Mouse (Mus musculus) limb, embryonic 11.5 days (tissue): ENCODE results near the gene Scyl3. TPM values are rescaled to one million over a fixed set of nuclear protein-coding genes. Genes with fewer than 3 reads are reported as not detected.
A peak's percentile ranks its signal among the peaks of the same experiment; 100 is the strongest.

Experiments
- ATAC-seq: fragments of 200-750 bp; cut with Nextera tagmentation; 2 replicates; pipeline ENCODE4 v1.8.0; 2017; ENCODE audit warnings: low read depth; ENCODE audit not compliant: insufficient number of reproducible peaks, low FRiP score, low TSS enrichment
- DNase-seq: peaks from one replicate; pipeline ENCODE4 v3.0.0-alpha.2; 2015; ENCODE audit warnings: low spot score
- H3K27ac ChIP-seq: fragments of 300-500 bp; sonication (generic); replicated peaks from 2 replicates; pipeline ENCODE4 v1.5.1; 2014; ENCODE audit warnings: low read depth, mild to moderate bottlenecking, low read length
- H3K27me3 ChIP-seq: fragments of 300-500 bp; sonication (generic); 2 replicates; pipeline ENCODE4 v1.6.1; 2014; ENCODE audit warnings: mild to moderate bottlenecking, low read length, mixed read lengths; ENCODE audit not compliant: control insufficient read depth, insufficient read depth
- H3K36me3 ChIP-seq: fragments of 300-500 bp; sonication (generic); 2 replicates; pipeline ENCODE4 v1.6.1; 2014; ENCODE audit warnings: mild to moderate bottlenecking, low read length, moderate library complexity, mixed read lengths; ENCODE audit not compliant: control insufficient read depth, insufficient read depth
- H3K4me1 ChIP-seq: fragments of 300-500 bp; sonication (generic); 2 replicates; pipeline ENCODE4 v1.6.1; 2014; ENCODE audit warnings: low read length, mixed read lengths; ENCODE audit not compliant: control insufficient read depth, insufficient read depth
- H3K4me2 ChIP-seq: fragments of 300-500 bp; sonication (generic); 2 replicates; pipeline ENCODE4 v1.6.1; 2014; ENCODE audit warnings: low read depth, mild to moderate bottlenecking, moderate library complexity; ENCODE audit not compliant: severe bottlenecking
- H3K4me3 ChIP-seq: fragments of 300-500 bp; sonication (generic); 2 replicates; pipeline ENCODE4 v1.5.1; 2014; ENCODE audit warnings: low read depth, low read length
- H3K9ac ChIP-seq: fragments of 300-500 bp; sonication (generic); 2 replicates; pipeline ENCODE4 v1.6.1; 2014; ENCODE audit warnings: mild to moderate bottlenecking, low read length
- H3K9me3 ChIP-seq: fragments of 300-500 bp; sonication (generic); 2 replicates; pipeline ENCODE4 v1.6.1; 2016; ENCODE audit warnings: low read length; ENCODE audit not compliant: control insufficient read depth
- WGBS: fragments of 180-500 bp; shearing (Covaris S2); extraction: QIAGEN DNeasy Blood & Tissue Kit; methylation state at CpG from one replicate; pipeline ENCODE4 v1.1.7; 2014; 5-methylcytosine and 5-hydroxymethylcytosine counted together
- polyA plus RNA-seq: library from polyadenylated mRNA; unstranded; fragments of >200 nt; fragmentation: Nextera tagmentation; extraction: Ambion mirVana; gene quantifications from 2 replicates; pipeline ENCODE4 v1.2.1, GENCODE M21; 2014

The Scyl3 gene
- polyA plus RNA-seq: 19.9 and 24.2 TPM in 2 replicates

DNA sequence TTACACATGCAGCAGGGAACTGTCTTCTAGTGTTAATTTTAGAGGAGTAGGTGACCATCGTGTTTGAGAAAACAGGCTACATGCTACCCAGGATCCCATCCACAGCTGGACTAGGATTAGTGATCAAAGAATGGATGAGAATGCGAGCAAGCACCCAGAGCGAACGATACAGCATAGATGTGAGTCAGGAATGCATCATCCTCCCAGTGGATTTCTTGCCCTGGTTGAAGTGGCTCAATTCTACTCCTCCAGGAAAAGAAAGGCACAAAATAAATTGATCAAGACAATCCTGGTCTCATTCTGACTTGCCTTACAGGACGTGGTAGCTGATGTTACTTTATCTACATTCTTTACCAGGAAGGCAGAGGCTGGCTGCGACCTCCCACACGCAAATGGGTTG is at the start of gene Scyl3:
Scyl3 (plus strand) TSS at position 255 of the 400 bp plus-strand sequence.
- 72% methylated on average over 7 of the region's 7 CpGs for WGBS

DNA sequence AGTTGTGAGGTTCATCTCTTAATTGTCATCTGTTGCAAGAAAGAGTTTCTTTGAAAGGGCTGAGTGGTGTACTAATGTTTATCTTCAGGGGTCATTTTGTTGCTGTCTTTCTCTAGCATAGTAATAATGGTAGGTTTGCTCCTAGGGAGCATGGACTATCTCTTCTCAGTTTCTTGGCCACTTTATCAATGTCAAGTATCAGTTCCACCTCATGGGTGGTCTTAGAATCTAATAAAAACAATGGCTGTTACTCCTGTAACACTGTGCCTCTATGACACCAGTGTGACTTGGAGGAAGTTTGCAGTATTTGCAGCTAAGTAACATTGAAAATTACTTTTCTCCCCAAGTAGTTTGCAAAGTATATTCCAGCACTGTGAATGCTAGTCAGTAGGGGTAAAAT is 39.3 kb upstream of the Scyl3 start:
- no peak for ATAC-seq
- Histone ChIP-seq H3K4me1 (peaks cover 7% of the 10 kb centered on the region; the same call in 1 of the 2 replicates), H3K9me3 (no peaks in the 10 kb centered on the region), H3K9ac (no peak overlapping the region), H3K4me2 (no peak overlapping the region), H3K36me3 (no peaks in the 10 kb centered on the region), H3K27me3 (no peaks in the 10 kb centered on the region), H3K4me3 (no peak overlapping the region), H3K27ac (no peak overlapping the region)
- DNase-seq: no peak

More for the DNA sequence above, at the start of gene Scyl3:
- no peak for DNase-seq
- peaks cover 12% of the 10 kb centered on the region for H3K4me1 ChIP-seq
- peak within 1 kb of the TSS; percentile 95 for H3K9ac ChIP-seq
- peak within 1 kb of the TSS; percentile 72 for H3K4me2 ChIP-seq
- H3K27ac ChIP-seq: no peak within 1 kb of the TSS
- peak within 1 kb of the TSS; percentile 95 for H3K4me3 ChIP-seq
- ATAC-seq: no peak
- no peaks in the 10 kb centered on the region for H3K9me3 ChIP-seq
- H3K27me3 ChIP-seq: no peaks in the 10 kb centered on the region
- H3K36me3 ChIP-seq: no peaks in the 10 kb centered on the region

GRCm38 (mm10) chr1:163893294-163893693 is 35.6 kb upstream of the Scyl3 start:
- no peaks in the 10 kb centered on the region for H3K27me3 ChIP-seq
- peaks cover 22% of the 10 kb centered on the region; the same call in 1 of the 2 replicates for H3K4me1 ChIP-seq
- H3K9ac ChIP-seq: no peak overlapping the region
- no peaks in the 10 kb centered on the region for H3K36me3 ChIP-seq
- DNase-seq (no peak), ATAC-seq (no peak)
- WGBS: 46% methylated on average over 5 of the region's 5 CpGs
- no peak overlapping the region for H3K4me2 ChIP-seq
- H3K27ac ChIP-seq: no peak overlapping the region
- no peaks in the 10 kb centered on the region for H3K9me3 ChIP-seq
- no peak overlapping the region for H3K4me3 ChIP-seq

DNA sequence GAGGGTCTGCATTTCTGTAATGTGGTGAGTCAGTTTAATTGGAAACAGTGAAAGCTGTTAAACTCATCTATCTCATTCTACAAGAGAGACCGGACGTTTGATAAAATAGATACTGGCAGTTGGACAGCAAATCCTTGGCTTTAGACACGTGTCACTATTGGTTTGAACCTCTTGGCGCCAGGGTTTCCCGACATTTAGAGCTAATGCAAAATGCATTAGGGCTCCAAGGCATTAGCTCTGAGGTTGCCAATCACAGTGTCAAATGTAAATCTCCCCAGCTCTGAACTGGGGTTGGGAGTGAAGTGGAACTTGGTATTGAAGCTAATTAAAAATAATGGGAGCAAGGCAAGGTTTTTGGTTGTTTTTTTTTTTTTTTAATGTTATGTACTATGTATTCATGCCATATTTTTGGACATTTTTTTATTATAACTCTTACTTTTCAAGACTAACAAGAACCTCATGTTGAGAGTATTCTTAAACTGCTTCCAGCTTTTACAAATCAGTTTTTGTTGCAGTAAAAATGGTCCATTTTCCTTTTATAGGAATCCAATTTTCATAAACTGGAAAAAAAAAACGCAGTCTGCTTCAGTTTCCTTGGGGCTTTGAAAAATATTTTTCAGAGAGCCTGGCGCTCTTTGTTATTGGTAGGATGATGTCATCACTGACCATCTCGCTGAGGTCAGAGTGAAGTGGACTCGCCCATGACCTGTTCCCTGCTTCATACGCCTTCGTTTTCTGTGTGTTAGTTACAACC is 34.9 kb upstream of the Scyl3 start:
- Histone ChIP-seq H3K4me3 (no peak overlapping the region), H3K27me3 (no peaks in the 10 kb centered on the region), H3K27ac (no peak overlapping the region), H3K9ac (no peak overlapping the region), H3K4me2 (no peak overlapping the region), H3K4me1 (peaks cover 25% of the 10 kb centered on the region; the same call in 1 of the 2 replicates), H3K9me3 (no peaks in the 10 kb centered on the region), H3K36me3 (no peaks in the 10 kb centered on the region)
- 53% methylated on average over 11 of the region's 11 CpGs for WGBS
- ATAC-seq (no peak), DNase-seq (no peak)

DNA sequence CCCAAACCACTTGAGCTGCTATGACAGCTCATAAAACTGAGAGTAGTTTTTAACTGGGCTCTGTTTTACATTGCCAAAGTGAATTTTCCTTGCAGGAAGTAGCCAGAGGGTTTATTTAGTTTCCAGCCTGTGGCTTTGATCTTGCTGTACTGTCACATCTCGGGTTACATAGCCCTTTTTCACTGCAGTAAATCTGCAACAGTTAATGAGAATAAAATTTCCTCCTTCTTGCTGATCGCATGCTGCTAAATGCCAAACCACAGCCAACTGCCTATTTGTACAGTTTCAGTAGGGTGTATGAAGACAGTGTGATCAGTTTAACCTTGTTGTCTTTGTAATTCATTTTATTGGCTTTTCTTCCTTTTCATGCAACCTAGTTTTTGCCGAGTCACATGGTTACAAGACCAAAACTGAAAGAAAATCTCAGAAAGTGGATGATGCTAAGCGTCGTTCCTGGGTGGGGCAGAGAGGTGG is 30.6 kb upstream of the Scyl3 start:
- peak; percentile 86 for ATAC-seq
- no peaks in the 10 kb centered on the region for H3K27me3 ChIP-seq
- H3K4me2 ChIP-seq: no peak overlapping the region
- DNase-seq: peak; percentile 62
- H3K36me3 ChIP-seq: no peaks in the 10 kb centered on the region
- no peak overlapping the region for H3K4me3 ChIP-seq
- peaks cover 29% of the 10 kb centered on the region; the same call in 1 of the 2 replicates for H3K4me1 ChIP-seq
- H3K9ac ChIP-seq: no peak overlapping the region
- 6% methylated on average over 5 of the region's 5 CpGs for WGBS
- H3K27ac ChIP-seq: peak overlapping the region; percentile 67; the same call in 1 of the 2 replicates
- H3K9me3 ChIP-seq: no peaks in the 10 kb centered on the region

DNA sequence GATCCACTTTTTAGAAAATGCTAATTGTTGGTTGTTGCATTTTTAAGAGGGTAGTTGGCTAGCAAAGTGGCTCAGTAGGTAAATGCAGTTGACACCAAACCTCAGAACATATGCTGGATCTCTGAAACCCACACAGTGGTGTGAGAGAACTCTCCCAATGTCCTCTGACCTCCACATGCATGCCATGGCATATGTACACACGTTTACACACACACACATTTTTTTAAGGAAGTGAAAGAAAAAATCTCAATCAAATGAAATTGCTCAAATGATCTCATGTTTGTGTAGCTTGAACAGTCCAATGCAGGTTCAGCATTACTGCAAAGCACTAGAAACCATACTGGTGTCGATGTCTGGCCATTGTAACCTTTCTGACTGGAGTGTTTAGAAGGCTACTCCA is 29.3 kb upstream of the Scyl3 start:
- no peaks in the 10 kb centered on the region for H3K27me3 ChIP-seq
- 86% methylated on average over 2 of the region's 2 CpGs for WGBS
- peaks cover 23% of the 10 kb centered on the region; the same call in 1 of the 2 replicates for H3K4me1 ChIP-seq
- no peak overlapping the region for H3K9ac ChIP-seq
- H3K27ac ChIP-seq: no peak overlapping the region
- no peaks in the 10 kb centered on the region for H3K36me3 ChIP-seq
- H3K9me3 ChIP-seq: no peaks in the 10 kb centered on the region
- ATAC-seq (no peak), DNase-seq (no peak)
- no peak overlapping the region for H3K4me3 ChIP-seq
- no peak overlapping the region for H3K4me2 ChIP-seq

DNA sequence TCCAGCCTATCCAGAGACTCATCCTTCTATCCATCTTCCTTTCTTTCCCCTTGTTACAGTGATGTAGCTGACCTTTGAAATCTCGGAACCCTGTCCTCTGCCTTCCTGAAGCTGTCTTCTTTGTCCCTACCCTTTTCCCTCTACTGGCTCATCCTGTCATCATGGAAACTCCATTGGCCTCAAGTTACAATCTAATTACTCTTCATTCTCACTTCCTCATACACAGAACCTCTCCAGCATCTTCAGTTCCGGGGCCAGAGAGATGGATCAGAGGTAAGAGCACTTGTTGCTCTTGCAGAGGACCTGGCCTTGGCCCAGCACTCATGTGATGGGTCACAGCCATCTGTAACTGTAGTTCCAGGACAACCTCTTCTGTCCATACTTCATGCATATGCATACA is 28.7 kb upstream of the Scyl3 start:
- no peaks in the 10 kb centered on the region for H3K9me3 ChIP-seq
- H3K27ac ChIP-seq: no peak overlapping the region
- DNase-seq (no peak), ATAC-seq (no peak)
- H3K36me3 ChIP-seq: no peaks in the 10 kb centered on the region
- H3K27me3 ChIP-seq: no peaks in the 10 kb centered on the region
- H3K9ac ChIP-seq: no peak overlapping the region
- WGBS: 90% methylated on average over 2 of the region's 2 CpGs
- H3K4me3 ChIP-seq: no peak overlapping the region
- peaks cover 18% of the 10 kb centered on the region; the same call in 1 of the 2 replicates for H3K4me1 ChIP-seq
- H3K4me2 ChIP-seq: no peak overlapping the region

DNA sequence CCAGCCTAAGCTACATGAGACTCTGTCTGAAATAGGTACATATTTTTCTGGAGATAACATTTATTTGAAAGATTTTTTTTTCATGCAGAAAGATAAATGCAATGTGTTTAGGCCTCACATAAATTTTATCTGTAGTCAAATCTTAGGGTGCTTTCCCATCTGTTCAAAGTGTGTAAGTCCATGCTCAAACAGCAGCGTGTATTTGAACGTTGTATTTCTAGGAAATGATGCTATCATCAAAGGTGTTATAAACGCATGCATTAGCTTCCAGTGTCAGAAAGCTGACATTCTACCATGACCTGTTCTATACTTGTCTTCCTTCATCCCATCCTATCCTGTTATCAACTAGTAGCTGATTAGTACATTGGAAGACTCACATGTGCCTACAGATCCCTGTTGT is 25.5 kb upstream of the Scyl3 start:
- H3K9me3 ChIP-seq: no peaks in the 10 kb centered on the region
- H3K27ac ChIP-seq: no peak overlapping the region
- DNase-seq: no peak
- ATAC-seq: no peak
- WGBS: 86% methylated on average over 3 of the region's 3 CpGs
- no peaks in the 10 kb centered on the region for H3K36me3 ChIP-seq
- no peak overlapping the region for H3K4me2 ChIP-seq
- no peak overlapping the region for H3K9ac ChIP-seq
- no peaks in the 10 kb centered on the region for H3K27me3 ChIP-seq
- H3K4me3 ChIP-seq: no peak overlapping the region
- H3K4me1 ChIP-seq: peaks cover 11% of the 10 kb centered on the region
